Mouse (Mus musculus): ENCODE results near the gene Gemin8. TPM values are rescaled to one million over a fixed set of nuclear protein-coding genes. Genes with fewer than 3 reads are reported as not detected.

The Gemin8 gene
- polyA plus RNA-seq, 1 experiment from 2014 or later, result 9.1 TPM

GRCm38 (mm10) chrX:166236131-166236530 is 65.9 kb downstream of the Gemin8 start:
- Histone ChIP-seq H3K4me3 (no peak overlapping the region), H3K36me3 (no peaks in the 10 kb centered on the region)

GRCm38 (mm10) chrX:166238831-166239460 is 68.7 kb downstream of the Gemin8 start, which contains the start of gene Gpm6b:
Gene Gpm6b (plus strand): TSS chrX:166238911.
- Histone ChIP-seq H3K4me1 (no peaks in the 10 kb centered on the region), H3K27me3 (replicated peaks) (peaks cover 44% of the 10 kb centered on the region), H3K4me2 (peak within 1 kb of the TSS; percentile 72), H3K36me3 (no peaks in the 10 kb centered on the region), H3K4me3 (peak within 1 kb of the TSS; percentile 42), H3K27ac (no peak within 1 kb of the TSS), H3K9me3 (replicated peaks) (no peaks in the 10 kb centered on the region), H3K9ac (no peak within 1 kb of the TSS)
- 16% methylated on average over 62 of the region's 63 CpGs for WGBS (ENCODE audit: insufficient replicate concordance)
- peak; percentile 62 for ATAC-seq

More at GRCm38 (mm10) chrX:166236131-166236530, 65.9 kb downstream of the Gemin8 start:
- H3K27ac ChIP-seq, result no peak overlapping the region
- H3K9ac ChIP-seq, result no peak overlapping the region
- no peaks in the 10 kb centered on the region for H3K9me3 ChIP-seq (replicated peaks)
- H3K4me2 ChIP-seq, result no peak overlapping the region
- 48% methylated on average over 2 of the region's 2 CpGs for WGBS (ENCODE audit: insufficient replicate concordance)
- H3K4me1 ChIP-seq, result no peaks in the 10 kb centered on the region
- H3K27me3 ChIP-seq (replicated peaks), result peaks cover 34% of the 10 kb centered on the region
- ATAC-seq, result no peak

GRCm38 (mm10) chrX:166239520-166239919 is 69.3 kb downstream of the Gemin8 start:
- Histone ChIP-seq H3K9me3 (replicated peaks) (no peaks in the 10 kb centered on the region), H3K27ac (no peak overlapping the region), H3K9ac (no peak overlapping the region), H3K36me3 (no peaks in the 10 kb centered on the region), H3K4me1 (no peaks in the 10 kb centered on the region), H3K27me3 (replicated peaks) (peaks cover 45% of the 10 kb centered on the region), H3K4me3 (peak overlapping the region; percentile 42), H3K4me2 (peak overlapping the region; percentile 72)
- ATAC-seq, result no peak
- 17% methylated on average over 13 of the region's 13 CpGs for WGBS (ENCODE audit: insufficient replicate concordance)

Other genes with a start within 250 kb of the Gemin8 start
- gene Gpm6b, start 68.5 kb downstream of the Gemin8 start, polyA plus RNA-seq (2016; fragmentation: Nextera tagmentation; extraction: Ambion mirVana), result 2.6 and 2.7 TPM in 2 replicates

Data from liver, embryonic 12.5 days (tissue).